Mouse (Mus musculus): Measurements from ENCODE around the gene Arhgef38.

DNA sequence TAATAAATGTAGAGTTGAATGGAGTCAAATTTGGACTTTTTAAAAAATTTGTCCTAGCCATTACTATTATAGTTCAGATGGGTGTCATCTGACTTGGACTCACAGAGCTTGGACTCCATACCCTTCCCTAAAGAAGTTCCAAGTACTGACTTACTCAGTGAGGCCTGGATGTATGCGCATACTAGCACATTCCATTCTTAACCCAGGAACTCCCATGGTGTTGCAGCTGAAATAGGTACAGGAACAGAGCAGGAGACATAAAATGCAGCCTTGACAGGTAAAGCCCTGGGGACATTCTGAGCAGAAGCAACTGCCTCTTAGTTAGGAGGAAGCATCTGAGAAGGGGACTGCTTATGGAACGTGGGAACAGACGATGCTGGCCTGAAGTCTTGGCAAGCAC is 45.8 kb downstream of the Arhgef38 start:
- TF ChIP-seq TAL1 (IDR thresholded peaks at IDR 0.05; ENCODE audit: low read length), result no peak
- TF ChIP-seq GATA1 (IDR thresholded peaks at IDR 0.05; ENCODE audit: low read length), result no peak

All from erythroblast, embryonic 14.5 days (primary cell).